Mouse (Mus musculus) intestine, embryonic 15.5 days (tissue): ENCODE data around the gene Kel. TPM values are rescaled to one million over a fixed set of nuclear protein-coding genes. Genes with fewer than 3 reads are reported as not detected.

Source experiments
- ATAC-seq: fragments of 200-750 bp; cut with Nextera tagmentation; 2 replicates; pipeline ENCODE4 v1.8.0; 2017; ENCODE audit warnings: moderate TSS enrichment, moderate library complexity
- H3K27ac ChIP-seq: fragments of 300-500 bp; sonication (generic); 2 replicates; pipeline ENCODE4 v1.5.1; 2015; ENCODE audit warnings: mild to moderate bottlenecking, inconsistent platforms
- H3K27me3 ChIP-seq: fragments of 300-500 bp; sonication (generic); replicated peaks from 2 replicates; pipeline ENCODE4 v1.6.1; 2015; ENCODE audit warnings: inconsistent platforms
- H3K36me3 ChIP-seq: fragments of 300-500 bp; sonication (generic); 2 replicates; pipeline ENCODE4 v1.6.1; 2015; ENCODE audit warnings: inconsistent platforms
- H3K4me1 ChIP-seq: fragments of 300-500 bp; sonication (generic); replicated peaks from 2 replicates; pipeline ENCODE4 v1.6.1; 2015; ENCODE audit warnings: inconsistent platforms
- H3K4me2 ChIP-seq: fragments of 300-500 bp; sonication (generic); replicated peaks from 2 replicates; pipeline ENCODE4 v1.6.1; 2015; ENCODE audit warnings: mild to moderate bottlenecking, inconsistent platforms
- H3K4me3 ChIP-seq: fragments of 300-500 bp; sonication (generic); replicated peaks from 2 replicates; pipeline ENCODE4 v1.5.1; 2015; ENCODE audit warnings: inconsistent platforms
- H3K9ac ChIP-seq: fragments of 300-500 bp; sonication (generic); 2 replicates; pipeline ENCODE4 v1.6.1; 2015; ENCODE audit warnings: inconsistent platforms
- H3K9me3 ChIP-seq: fragments of 300-500 bp; sonication (generic); 2 replicates; pipeline ENCODE4 v1.6.1; 2016; ENCODE audit warnings: inconsistent platforms
- WGBS: fragments of 180-500 bp; shearing (Covaris S2); methylation state at CpG from one replicate; pipeline ENCODE4 v1.1.7; 2015; 5-methylcytosine and 5-hydroxymethylcytosine counted together
- polyA plus RNA-seq: library from polyadenylated mRNA; unstranded; fragments of >200 nt; fragmentation: Nextera tagmentation; extraction: Ambion mirVana; gene quantifications from 2 replicates; pipeline ENCODE4 v1.2.1, GENCODE M21; 2015

The Kel gene
- polyA plus RNA-seq, 1 experiment from 2014 or later: 3.2 TPM

GRCm38 (mm10) chr6:41641173-41641866 is 62.8 kb downstream of the Kel start:
- WGBS: 56% methylated on average over 6 of the region's 6 CpGs
- Histone ChIP-seq H3K9me3 (no peaks in the 10 kb centered on the region), H3K36me3 (no peaks in the 10 kb centered on the region), H3K27ac (no peak overlapping the region), H3K9ac (no peak overlapping the region), H3K4me1 (no peaks in the 10 kb centered on the region), H3K27me3 (no peaks in the 10 kb centered on the region), H3K4me2 (no peak overlapping the region), H3K4me3 (no peak overlapping the region)
- peak; percentile 93 for ATAC-seq

- H3K9ac ChIP-seq: no peak overlapping the region
- H3K9me3 ChIP-seq: no peaks in the 10 kb centered on the region
- no peak overlapping the region for H3K27ac ChIP-seq
- no peak overlapping the region for H3K4me2 ChIP-seq
- H3K36me3 ChIP-seq: no peaks in the 10 kb centered on the region
- no peak overlapping the region for H3K4me3 ChIP-seq
- H3K27me3 ChIP-seq: no peaks in the 10 kb centered on the region
- 67% methylated on average over 3 of the region's 3 CpGs for whole genome bisulfite sequencing
- no peak for ATAC-seq
- H3K4me1 ChIP-seq: no peaks in the 10 kb centered on the region
These were observed 63.7 kb downstream of the Kel start for GRCm38 (mm10) chr6:41640449-41640848.

- ATAC-seq: no peak
- Histone ChIP-seq H3K27ac (no peak overlapping the region), H3K27me3 (no peaks in the 10 kb centered on the region)
These were observed 66.1 kb downstream of the Kel start for GRCm38 (mm10) chr6:41637927-41638506.

GRCm38 (mm10) chr6:41637393-41637792 is 66.7 kb downstream of the Kel start:
- H3K4me2 ChIP-seq: no peak overlapping the region
- no peak overlapping the region for H3K9ac ChIP-seq
- no peak for ATAC-seq
- WGBS: 28% methylated on average over 1 of the region's 1 CpGs
- H3K9me3 ChIP-seq: no peaks in the 10 kb centered on the region
- H3K27me3 ChIP-seq: no peaks in the 10 kb centered on the region
- no peak overlapping the region for H3K4me3 ChIP-seq
- H3K36me3 ChIP-seq: no peaks in the 10 kb centered on the region
- no peak overlapping the region for H3K27ac ChIP-seq
- no peaks in the 10 kb centered on the region for H3K4me1 ChIP-seq

More at GRCm38 (mm10) chr6:41637927-41638506, 66.1 kb downstream of the Kel start:
- no peak overlapping the region for H3K4me2 ChIP-seq
- WGBS: 68% methylated on average over 6 of the region's 6 CpGs
- no peaks in the 10 kb centered on the region for H3K36me3 ChIP-seq
- no peak overlapping the region for H3K4me3 ChIP-seq
- no peaks in the 10 kb centered on the region for H3K9me3 ChIP-seq
- no peak overlapping the region for H3K9ac ChIP-seq
- H3K4me1 ChIP-seq: no peaks in the 10 kb centered on the region

Other genes with a start within 250 kb of the Kel start
- gene Prss1, start 245.4 kb downstream of the Kel start, polyA plus RNA-seq: 139 and 422 TPM in 2 replicates
- 44.4 and 169 TPM in 2 replicates for gene Prss2, start 182.6 kb downstream of the Kel start, polyA plus RNA-seq
- 7.7 and 9.8 TPM in 2 replicates for gene Ephb6, start 98.9 kb downstream of the Kel start, polyA plus RNA-seq
- gene Trpv6, start 67.9 kb downstream of the Kel start, polyA plus RNA-seq: 0.40 and 0.51 TPM in 2 replicates
- gene Trpv5, start 23.6 kb downstream of the Kel start, polyA plus RNA-seq: 0.14 and 0.16 TPM in 2 replicates
- 0.34 and 0.54 TPM in 2 replicates for gene Llcfc1, start 19.9 kb downstream of the Kel start, polyA plus RNA-seq
- gene Olfr459, start 70.8 kb upstream of the Kel start, polyA plus RNA-seq: not detected in 2 replicates
- not detected in 2 replicates for gene Pip, start 143.2 kb upstream of the Kel start, polyA plus RNA-seq
- not detected in 2 replicates for gene Sval2, start 148.7 kb upstream of the Kel start, polyA plus RNA-seq
- 1.9 and 6.4 TPM in 2 replicates for gene Sval1, start 247.3 kb upstream of the Kel start, polyA plus RNA-seq